Mouse (Mus musculus): Measurements from ENCODE around the gene Peli3. TPM values are rescaled to one million over a fixed set of nuclear protein-coding genes. Genes with fewer than 3 reads are reported as not detected.

The Peli3 gene
- polyA plus RNA-seq (2015; fragmentation: Illumina TruSeq; extraction: RNeasy Lipid Tissue Mini Kit (QIAGEN cat#74804); ENCODE audit: insufficient read depth, low replicate concordance), result 0.64 TPM

GRCm38 (mm10) chr19:4942551-4943252 is at the start of gene Peli3:
Peli3 (minus strand) TSS chr19:4943127.

GRCm38 (mm10) chr19:4990256-4990625 is 47.3 kb upstream of the Peli3 start, which contains the start of gene Npas4:
Npas4 (minus strand) TSS chr19:4990316.

DNA sequence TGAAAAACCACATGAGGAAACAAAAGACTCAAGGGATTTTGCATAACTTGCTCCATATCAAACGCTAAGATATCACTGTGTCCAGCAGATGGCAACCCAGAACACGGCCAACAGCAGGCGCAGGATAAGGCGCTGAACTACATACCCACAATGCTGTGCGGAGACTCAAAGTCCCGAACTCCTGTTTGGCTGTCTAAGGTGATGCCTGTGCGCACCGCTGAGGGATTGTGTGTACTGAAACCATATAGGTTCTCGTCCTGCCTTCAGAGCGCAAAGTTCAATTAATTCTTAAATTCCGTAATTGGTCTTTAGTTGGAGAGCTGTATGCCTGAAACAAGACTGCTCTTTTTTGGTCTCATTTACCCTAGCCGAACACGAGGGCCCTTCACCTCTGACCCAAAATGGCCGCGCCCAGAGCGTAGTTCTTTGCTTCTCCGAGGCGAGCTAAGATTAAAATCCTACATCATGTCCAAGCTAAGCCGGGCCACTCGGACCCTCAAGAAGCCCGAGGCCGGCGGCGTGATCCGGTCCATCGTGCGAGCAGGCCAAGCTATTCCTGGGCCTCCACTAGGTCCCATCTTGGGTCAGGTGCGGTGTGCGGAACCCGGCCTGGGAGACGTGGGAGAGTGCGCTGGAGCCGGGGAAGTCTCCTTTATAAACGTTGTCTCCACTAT is 19.1 kb upstream of the Peli3 start, which contains the start of gene Mrpl11:
Gene Mrpl11 (plus strand): TSS at position 220 of the 674 bp plus-strand sequence.

DNA sequence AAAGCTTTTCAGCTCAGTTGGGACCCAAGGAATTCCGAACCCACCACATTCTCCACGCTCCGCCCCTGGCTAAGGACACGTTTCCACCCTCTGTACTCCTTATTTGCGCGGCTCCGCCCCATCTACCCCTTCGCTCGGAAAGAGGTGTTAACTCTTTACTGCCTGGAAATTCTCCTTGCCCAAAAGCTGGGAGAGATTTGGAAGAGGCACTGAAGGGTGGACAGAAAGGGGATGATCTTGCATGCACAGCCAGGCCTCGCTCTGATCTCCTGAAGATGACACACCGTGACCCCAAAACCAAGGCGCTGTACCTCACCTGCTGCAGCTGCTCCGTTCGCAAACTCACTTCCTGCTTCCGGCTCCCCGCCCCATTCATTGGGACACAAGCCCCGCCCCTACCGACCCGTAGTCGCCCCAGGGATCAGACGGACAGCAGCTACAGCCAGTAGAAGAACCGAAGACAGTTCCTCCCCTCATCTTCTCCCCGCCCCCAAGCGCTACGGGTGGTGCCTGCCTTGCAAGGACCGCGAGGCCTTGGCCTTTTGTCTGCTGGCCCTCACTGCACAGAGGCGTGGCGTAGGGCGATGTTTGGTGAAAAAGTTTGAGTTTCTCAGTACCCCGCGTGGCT is 14.9 kb downstream of the Peli3 start, which contains the start of gene Dpp3:
Gene Dpp3 (minus strand): TSS at position 384 of the 628 bp plus-strand sequence.

DNA sequence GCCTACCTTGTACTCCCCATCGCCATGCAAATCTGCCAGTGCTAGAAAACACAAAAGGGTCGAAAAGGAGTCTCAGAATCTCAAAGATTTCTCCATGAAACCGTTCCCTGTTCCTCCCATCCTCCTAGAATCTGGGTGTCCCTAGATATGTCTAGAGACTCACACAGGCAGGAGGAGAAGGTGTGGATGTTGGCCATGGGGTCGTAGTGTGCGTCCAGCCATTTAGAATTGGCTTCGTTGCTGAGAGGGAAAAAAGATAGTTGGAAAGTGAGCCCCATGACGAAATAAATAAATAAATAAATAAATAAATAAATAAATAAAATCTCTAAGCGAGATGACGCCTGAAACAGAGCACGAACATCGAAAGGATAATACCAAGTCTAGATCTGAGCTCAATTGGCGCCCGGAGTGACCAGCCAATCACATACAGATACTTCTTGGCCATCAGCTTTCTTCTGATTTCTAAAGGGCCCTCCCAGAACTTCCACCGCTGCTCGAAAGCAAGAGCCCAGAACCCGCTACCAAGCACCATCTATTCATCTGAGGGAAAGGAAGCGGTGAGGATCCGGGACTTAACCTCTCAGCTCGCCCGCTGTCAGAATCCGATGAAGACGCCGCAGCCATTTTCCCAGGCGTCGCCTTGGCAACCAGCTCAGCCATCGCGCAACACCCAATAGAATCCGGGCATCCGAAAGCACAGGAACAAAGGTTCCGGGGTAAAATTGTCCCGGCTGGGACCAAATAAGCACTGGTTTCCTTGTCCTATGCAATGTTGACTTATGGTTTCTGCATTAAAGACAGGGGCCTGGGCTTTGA is 36.7 kb downstream of the Peli3 start, which contains the start of gene Bbs1:
Gene Bbs1 (minus strand): TSS at position 650 of the 816 bp plus-strand sequence.

Other genes with a start within 250 kb of the Peli3 start
- gene Gm960, start 244.5 kb downstream of the Peli3 start, polyA plus RNA-seq (2015; fragmentation: Illumina TruSeq; extraction: RNeasy Lipid Tissue Mini Kit (QIAGEN cat#74804); ENCODE audit: insufficient read depth, low replicate concordance), result not detected
- 0.07 TPM for gene Sptbn2, start 232.0 kb downstream of the Peli3 start, polyA plus RNA-seq (2015; fragmentation: Illumina TruSeq; extraction: RNeasy Lipid Tissue Mini Kit (QIAGEN cat#74804); ENCODE audit: insufficient read depth, low replicate concordance)
- gene Rbm4b, start 186.6 kb downstream of the Peli3 start, polyA plus RNA-seq (2015; fragmentation: Illumina TruSeq; extraction: RNeasy Lipid Tissue Mini Kit (QIAGEN cat#74804); ENCODE audit: insufficient read depth, low replicate concordance), result 22.5 TPM
- gene Rbm4, start 149.2 kb downstream of the Peli3 start, polyA plus RNA-seq (2015; fragmentation: Illumina TruSeq; extraction: RNeasy Lipid Tissue Mini Kit (QIAGEN cat#74804); ENCODE audit: insufficient read depth, low replicate concordance), result 37.4 TPM
- 33.4 TPM for gene Gm21992, start 131.5 kb downstream of the Peli3 start, polyA plus RNA-seq (2015; fragmentation: Illumina TruSeq; extraction: RNeasy Lipid Tissue Mini Kit (QIAGEN cat#74804); ENCODE audit: insufficient read depth, low replicate concordance)
- gene Rbm14, start 131.5 kb downstream of the Peli3 start, polyA plus RNA-seq (2015; fragmentation: Illumina TruSeq; extraction: RNeasy Lipid Tissue Mini Kit (QIAGEN cat#74804); ENCODE audit: insufficient read depth, low replicate concordance), result 20.5 TPM
- gene Ccs, start 103.8 kb downstream of the Peli3 start, polyA plus RNA-seq (2015; fragmentation: Illumina TruSeq; extraction: RNeasy Lipid Tissue Mini Kit (QIAGEN cat#74804); ENCODE audit: insufficient read depth, low replicate concordance), result 16.5 TPM
- 0.07 TPM for gene Ccdc87, start 103.8 kb downstream of the Peli3 start, polyA plus RNA-seq (2015; fragmentation: Illumina TruSeq; extraction: RNeasy Lipid Tissue Mini Kit (QIAGEN cat#74804); ENCODE audit: insufficient read depth, low replicate concordance)
- 10.2 TPM for gene Ctsf, start 88.0 kb downstream of the Peli3 start, polyA plus RNA-seq (2015; fragmentation: Illumina TruSeq; extraction: RNeasy Lipid Tissue Mini Kit (QIAGEN cat#74804); ENCODE audit: insufficient read depth, low replicate concordance)
- not detected for gene Actn3, start 65.2 kb downstream of the Peli3 start, polyA plus RNA-seq (2015; fragmentation: Illumina TruSeq; extraction: RNeasy Lipid Tissue Mini Kit (QIAGEN cat#74804); ENCODE audit: insufficient read depth, low replicate concordance)
- 17.8 TPM for gene Zdhhc24, start 64.5 kb downstream of the Peli3 start, polyA plus RNA-seq (2015; fragmentation: Illumina TruSeq; extraction: RNeasy Lipid Tissue Mini Kit (QIAGEN cat#74804); ENCODE audit: insufficient read depth, low replicate concordance)
- 1.2 TPM for gene Bbs1, start 36.5 kb downstream of the Peli3 start, polyA plus RNA-seq (2015; fragmentation: Illumina TruSeq; extraction: RNeasy Lipid Tissue Mini Kit (QIAGEN cat#74804); ENCODE audit: insufficient read depth, low replicate concordance)
- gene Dpp3, start 14.8 kb downstream of the Peli3 start, polyA plus RNA-seq (2015; fragmentation: Illumina TruSeq; extraction: RNeasy Lipid Tissue Mini Kit (QIAGEN cat#74804); ENCODE audit: insufficient read depth, low replicate concordance), result 28.7 TPM
- gene Mrpl11, start 19.0 kb upstream of the Peli3 start, polyA plus RNA-seq (2015; fragmentation: Illumina TruSeq; extraction: RNeasy Lipid Tissue Mini Kit (QIAGEN cat#74804); ENCODE audit: insufficient read depth, low replicate concordance), result 45.7 TPM
- 0.28 TPM for gene Npas4, start 47.2 kb upstream of the Peli3 start, polyA plus RNA-seq (2015; fragmentation: Illumina TruSeq; extraction: RNeasy Lipid Tissue Mini Kit (QIAGEN cat#74804); ENCODE audit: insufficient read depth, low replicate concordance)
- 1.3 TPM for gene Slc29a2, start 80.7 kb upstream of the Peli3 start, polyA plus RNA-seq (2015; fragmentation: Illumina TruSeq; extraction: RNeasy Lipid Tissue Mini Kit (QIAGEN cat#74804); ENCODE audit: insufficient read depth, low replicate concordance)
- 10.3 TPM for gene B4gat1, start 95.7 kb upstream of the Peli3 start, polyA plus RNA-seq (2015; fragmentation: Illumina TruSeq; extraction: RNeasy Lipid Tissue Mini Kit (QIAGEN cat#74804); ENCODE audit: insufficient read depth, low replicate concordance)
- gene AC124502.3, start 95.8 kb upstream of the Peli3 start, polyA plus RNA-seq (2015; fragmentation: Illumina TruSeq; extraction: RNeasy Lipid Tissue Mini Kit (QIAGEN cat#74804); ENCODE audit: insufficient read depth, low replicate concordance), result 0.86 TPM
- 22.9 TPM for gene Brms1, start 98.2 kb upstream of the Peli3 start, polyA plus RNA-seq (2015; fragmentation: Illumina TruSeq; extraction: RNeasy Lipid Tissue Mini Kit (QIAGEN cat#74804); ENCODE audit: insufficient read depth, low replicate concordance)
- 0.51 TPM for gene Rin1, start 107.4 kb upstream of the Peli3 start, polyA plus RNA-seq (2015; fragmentation: Illumina TruSeq; extraction: RNeasy Lipid Tissue Mini Kit (QIAGEN cat#74804); ENCODE audit: insufficient read depth, low replicate concordance)
- gene Cd248, start 125.0 kb upstream of the Peli3 start, polyA plus RNA-seq (2015; fragmentation: Illumina TruSeq; extraction: RNeasy Lipid Tissue Mini Kit (QIAGEN cat#74804); ENCODE audit: insufficient read depth, low replicate concordance), result 1.2 TPM
- 0.29 TPM for gene Tmem151a, start 142.4 kb upstream of the Peli3 start, polyA plus RNA-seq (2015; fragmentation: Illumina TruSeq; extraction: RNeasy Lipid Tissue Mini Kit (QIAGEN cat#74804); ENCODE audit: insufficient read depth, low replicate concordance)
- gene Yif1a, start 145.4 kb upstream of the Peli3 start, polyA plus RNA-seq (2015; fragmentation: Illumina TruSeq; extraction: RNeasy Lipid Tissue Mini Kit (QIAGEN cat#74804); ENCODE audit: insufficient read depth, low replicate concordance), result 19.3 TPM
- not detected for gene Cnih2, start 155.4 kb upstream of the Peli3 start, polyA plus RNA-seq (2015; fragmentation: Illumina TruSeq; extraction: RNeasy Lipid Tissue Mini Kit (QIAGEN cat#74804); ENCODE audit: insufficient read depth, low replicate concordance)
- 50.7 TPM for gene Rab1b, start 163.9 kb upstream of the Peli3 start, polyA plus RNA-seq (2015; fragmentation: Illumina TruSeq; extraction: RNeasy Lipid Tissue Mini Kit (QIAGEN cat#74804); ENCODE audit: insufficient read depth, low replicate concordance)
- gene Klc2, start 175.4 kb upstream of the Peli3 start, polyA plus RNA-seq (2015; fragmentation: Illumina TruSeq; extraction: RNeasy Lipid Tissue Mini Kit (QIAGEN cat#74804); ENCODE audit: insufficient read depth, low replicate concordance), result 9.6 TPM